Mouse (Mus musculus) layer of hippocampus, adult 9-11 months (tissue): ENCODE measurements around the gene Akap2.

Experiments
- DNase-seq: peaks from one replicate; pipeline ENCODE4 v3.0.0; 2022

Akap2 gene

DNA sequence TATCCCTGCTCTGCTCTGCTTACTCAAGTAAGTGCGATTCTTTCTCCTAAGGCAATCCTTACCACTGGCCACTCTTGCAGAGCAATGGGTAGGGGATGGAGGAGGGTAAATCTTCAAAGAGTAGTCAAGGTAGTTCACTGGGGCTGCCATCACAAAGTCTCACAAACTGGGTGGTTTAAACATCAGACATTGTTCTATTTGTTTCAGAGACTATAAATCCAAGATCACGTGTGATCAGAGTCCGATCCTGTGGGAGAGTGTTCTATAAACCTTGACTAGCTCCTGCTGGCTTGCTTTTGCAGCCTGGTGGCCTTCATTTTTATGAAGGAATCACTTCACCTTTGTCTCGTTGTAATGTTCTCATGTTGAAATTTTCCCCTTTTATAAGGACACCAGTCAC is 199.3 kb downstream of the Akap2 start:
- no peak for DNase-seq

DNA sequence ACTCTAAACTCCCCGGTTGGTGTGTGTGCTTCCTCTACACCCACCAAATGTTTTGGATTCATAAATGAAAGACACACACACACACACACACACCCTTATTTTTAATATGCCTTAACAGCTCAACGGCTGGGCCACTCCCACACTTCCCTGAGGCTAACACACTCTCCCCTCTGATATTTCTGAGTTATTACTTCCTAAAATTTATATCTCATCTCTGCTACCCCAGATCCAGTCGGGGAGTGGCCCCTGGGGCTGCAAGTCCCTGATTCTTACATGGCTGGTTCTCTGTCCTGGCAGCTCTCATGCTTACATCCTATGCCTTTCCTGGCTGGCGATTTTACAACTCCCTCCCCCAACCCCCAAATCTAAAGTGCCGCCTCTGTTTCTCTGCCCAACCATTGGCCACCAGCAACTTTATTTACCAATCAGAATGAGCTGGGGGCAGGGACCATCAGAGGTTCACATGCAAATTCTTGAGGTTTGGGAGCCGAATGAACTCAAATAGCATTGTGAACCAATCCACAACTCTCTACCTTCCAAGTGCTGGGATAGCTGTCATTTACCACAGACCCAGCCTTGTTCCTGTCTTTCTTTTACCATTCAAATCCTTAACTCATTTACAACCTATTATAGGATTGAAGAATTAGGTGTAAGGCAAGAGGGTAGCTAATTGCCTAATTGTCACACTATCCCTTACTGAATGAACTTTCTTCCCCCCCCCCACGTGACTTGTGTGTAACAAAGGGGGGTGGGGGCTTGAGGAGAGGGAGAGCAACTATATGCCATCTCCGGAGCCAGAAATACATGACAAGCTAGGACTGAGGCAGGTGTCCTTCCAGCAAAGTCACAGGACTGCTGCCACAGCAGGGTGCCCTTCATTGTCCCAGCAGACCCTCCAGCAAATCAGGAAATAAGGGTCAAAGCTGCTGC is 202.3 kb downstream of the Akap2 start:
- DNase-seq, result no peak

DNA sequence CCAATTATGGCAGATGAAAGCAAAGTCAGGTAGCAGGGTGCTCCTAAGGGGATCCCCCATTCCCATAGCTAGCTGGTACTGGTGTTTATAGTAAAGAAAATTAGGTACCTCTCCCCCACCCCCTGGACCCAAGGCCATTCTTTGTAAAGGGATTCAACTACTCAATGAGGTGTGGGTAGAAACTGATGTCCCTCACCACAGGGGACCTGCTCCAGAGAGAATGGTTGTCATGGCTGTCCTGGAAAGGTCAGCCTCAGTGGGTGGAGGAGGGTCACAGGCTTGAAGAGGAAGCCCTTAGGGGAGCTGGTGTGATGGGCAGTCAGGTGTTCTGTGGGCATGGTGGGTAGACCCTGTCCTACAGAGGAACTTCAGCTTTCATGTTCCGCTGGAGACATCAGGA is 203.1 kb downstream of the Akap2 start:
- DNase-seq, result no peak

GRCm38 (mm10) chr4:57922171-57922570 is 204.7 kb downstream of the Akap2 start:
- DNase-seq, result no peak

DNA sequence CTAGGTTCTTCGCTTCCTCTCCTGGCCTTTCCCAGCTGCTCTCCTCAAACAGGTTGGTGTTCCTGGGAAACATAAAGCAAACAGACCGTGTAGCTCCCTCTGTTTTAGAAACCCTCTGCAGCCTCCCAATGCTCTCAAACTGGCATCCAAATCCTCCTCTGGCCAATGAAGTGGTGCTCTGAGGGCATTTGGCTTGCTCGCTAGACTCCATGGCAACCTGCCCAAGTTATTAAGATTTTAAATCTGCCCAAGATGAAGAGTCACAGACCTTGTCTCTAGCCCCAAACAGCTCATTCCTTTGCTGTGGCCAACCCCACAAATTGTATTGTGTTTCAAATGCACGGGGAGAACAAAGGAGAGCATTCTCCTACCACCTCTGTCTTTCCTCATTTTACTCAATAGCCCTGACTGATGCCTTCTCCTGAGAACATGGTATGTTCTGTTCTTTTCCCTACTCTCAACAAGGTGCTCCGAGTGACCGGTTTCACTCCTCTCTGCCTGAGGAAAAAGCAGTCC is 207.2 kb downstream of the Akap2 start:
- no peak for DNase-seq

- no peak for DNase-seq
Measured at GRCm38 (mm10) chr4:57927464-57928205, 210.2 kb downstream of the Akap2 start.

DNA sequence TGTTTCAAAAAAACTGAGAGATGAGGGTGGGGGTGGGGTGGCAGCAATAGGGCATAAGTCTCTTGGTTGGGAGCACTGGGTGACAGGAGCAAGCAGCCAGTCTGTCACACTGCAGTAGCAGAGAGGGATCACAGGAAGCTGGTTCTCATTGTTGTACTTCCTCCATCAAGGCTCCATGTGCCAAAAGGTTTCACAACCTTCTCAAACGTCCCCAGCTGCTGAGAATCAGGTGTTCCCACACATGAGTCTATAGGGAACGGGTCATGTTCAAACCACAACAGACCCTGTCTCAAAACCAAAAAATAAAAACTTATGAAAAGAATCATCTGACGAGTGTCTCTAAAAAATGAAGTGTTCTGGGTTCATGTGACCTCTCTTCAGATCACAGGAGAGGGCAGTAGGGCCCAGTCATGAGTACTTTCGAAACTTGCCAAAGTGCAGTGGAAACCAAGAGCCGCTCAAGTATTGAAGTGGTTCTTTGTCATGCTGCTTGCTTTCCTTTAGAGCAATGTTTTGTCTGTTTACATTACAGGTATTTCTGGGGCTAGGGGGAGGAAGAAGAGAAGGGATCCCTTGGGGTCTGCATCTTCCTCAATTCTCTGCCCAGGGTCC is 213.2 kb downstream of the Akap2 start:
- DNase-seq, result no peak

- no peak for DNase-seq
Measured at GRCm38 (mm10) chr4:57934181-57934580, 216.7 kb downstream of the Akap2 start.

GRCm38 (mm10) chr4:57937292-57937691 is 219.8 kb downstream of the Akap2 start:
- no peak for DNase-seq

- DNase-seq, result no peak
Measured at GRCm38 (mm10) chr4:57940631-57941030, 223.2 kb downstream of the Akap2 start.

DNA sequence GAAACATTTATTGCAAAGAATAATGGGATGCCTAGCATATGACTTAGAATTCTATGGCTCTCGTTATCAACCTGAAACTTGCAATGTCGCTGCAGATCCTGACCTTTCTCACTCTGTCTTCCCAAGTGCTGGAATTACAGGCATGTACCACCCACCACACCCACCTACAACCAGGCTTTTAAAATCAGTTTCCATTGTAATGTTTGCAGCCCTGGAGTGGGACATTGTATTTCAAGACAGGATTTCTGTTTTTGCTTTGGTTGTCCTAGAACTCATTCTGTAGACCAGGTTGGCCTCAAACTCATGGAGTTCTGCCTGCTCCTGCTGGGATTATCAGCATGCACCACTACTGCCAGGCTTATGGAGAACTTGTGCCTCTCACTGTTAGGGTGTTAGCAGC is 225.4 kb downstream of the Akap2 start:
- DNase-seq, result no peak
